Mouse (Mus musculus) ES-E14 (cell line): ENCODE measurements around the gene Adcy7. TPM values are rescaled to one million over a fixed set of nuclear protein-coding genes. Genes with fewer than 3 reads are reported as not detected.

ENCODE experiments used
- DNase-seq: peaks from one replicate; pipeline ENCODE4 v3.0.0-alpha.2; 2013; ENCODE audit warnings: low read depth, low spot score
- H3K27ac ChIP-seq: 2 replicates; pipeline ENCODE4 v1.5.1; 2012; ENCODE audit warnings: low read depth, mild to moderate bottlenecking, low read length, moderate library complexity, mixed read lengths; ENCODE audit not compliant: poor library complexity, insufficient read depth, severe bottlenecking
- H3K36me3 ChIP-seq: 2 replicates; pipeline ENCODE4 v1.6.1; 2012; ENCODE audit warnings: mild to moderate bottlenecking, low read length, moderate library complexity, mixed read lengths; ENCODE audit not compliant: control insufficient read depth, poor library complexity, insufficient read depth, severe bottlenecking
- H3K4me1 ChIP-seq, 2 experiments: fragments of 150-350 bp in 1 of 2; sonication (generic) in 1 of 2; 2 replicates each; pipeline ENCODE4 v1.6.1; 2012; ENCODE audit warnings: low read length in 2 of 2, mild to moderate bottlenecking in 1 of 2, mixed read lengths in 1 of 2; ENCODE audit not compliant: control insufficient read depth in 2 of 2, insufficient read depth in 2 of 2, poor library complexity in 1 of 2
- H3K4me3 ChIP-seq, 2 experiments: fragments of 150-350 bp in 1 of 2; sonication (generic) in 1 of 2; 2 replicates each; pipeline ENCODE4 v1.5.1; 2012; ENCODE audit warnings: low read length in 2 of 2, low read depth in 1 of 2, mild to moderate bottlenecking in 1 of 2, mixed read lengths in 1 of 2; ENCODE audit not compliant: insufficient read depth in 1 of 2, poor library complexity in 1 of 2, severe bottlenecking in 1 of 2
- H3K9ac ChIP-seq: 2 replicates; pipeline ENCODE4 v1.6.1; 2012; ENCODE audit warnings: low read depth, mild to moderate bottlenecking, low read length, mixed read lengths; ENCODE audit not compliant: poor library complexity, insufficient read depth, severe bottlenecking
- H3K9me3 ChIP-seq: fragments of 150-350 bp; sonication (generic); 2 replicates; pipeline ENCODE4 v1.6.1; 2012; ENCODE audit warnings: low read depth, mild to moderate bottlenecking, low read length; ENCODE audit not compliant: control insufficient read depth, insufficient read depth
- CHD2 ChIP-seq: IDR thresholded peaks from 2 replicates; pipeline ENCODE4 v1.6.1; 2014; ENCODE audit warnings: mild to moderate bottlenecking, low read depth, low read length, inconsistent platforms
- HCFC1 ChIP-seq: IDR thresholded peaks from 2 replicates; pipeline ENCODE4 v1.6.1; 2012; ENCODE audit warnings: low read length, inconsistent platforms, borderline replicate concordance; ENCODE audit not compliant: insufficient read depth
- MAFK ChIP-seq: IDR thresholded peaks from 2 replicates; pipeline ENCODE4 v1.6.1; 2014; ENCODE audit warnings: mild to moderate bottlenecking, low read depth, low read length, inconsistent platforms; ENCODE audit not compliant: insufficient read depth
- ZC3H11A ChIP-seq: IDR thresholded peaks from 2 replicates; pipeline ENCODE4 v1.6.1; 2012; ENCODE audit warnings: low read depth, mild to moderate bottlenecking, inconsistent platforms, low read length, borderline replicate concordance
- ZNF384 ChIP-seq: IDR thresholded peaks from 2 replicates; pipeline ENCODE4 v1.6.1; 2012; ENCODE audit warnings: low read depth, low read length, inconsistent platforms
- in situ Hi-C, 2 experiments: fragments of 600-800 bp; cut with MboI; formaldehyde crosslinking; loops; one replicate each; pipeline ENCODE4 v1.15.1; 2025; ENCODE audit warnings: low sequenced_read_pairs in 2 of 2, inconsistent platforms in 1 of 2; ENCODE audit not compliant: unreplicated experiment in 2 of 2
- total RNA-seq: library from RNA; depleted of rRNA; stranded (reverse); fragments of 300-350 nt; gene quantifications from 2 replicates; pipeline ENCODE4 v1.2.3, GENCODE M21; 2012

Gene Adcy7
- total RNA-seq, 1 experiment: 4.2 TPM

- H3K36me3 ChIP-seq: peaks cover 7% of the 10 kb centered on the region
- DNase-seq: no peak
- no peak overlapping the region for H3K27ac ChIP-seq
Measured at GRCm38 (mm10) chr8:88244298-88244697, 27.9 kb upstream of the Adcy7 start.

GRCm38 (mm10) chr8:88252791-88253190 is 19.4 kb upstream of the Adcy7 start:
- no peak overlapping the region for H3K9ac ChIP-seq
- DNase-seq: no peak
- H3K36me3 ChIP-seq: peaks cover 16% of the 10 kb centered on the region
- TF ChIP-seq ZNF384 (no peak), MAFK (no peak), CHD2 (no peak)
- no peaks in the 10 kb centered on the region for H3K4me1 ChIP-seq
- H3K27ac ChIP-seq: no peak overlapping the region
- no peaks in the 10 kb centered on the region for H3K9me3 ChIP-seq
- in situ Hi-C loops: no loop called here
- H3K4me3 ChIP-seq: no peak overlapping the region

More at GRCm38 (mm10) chr8:88244298-88244697, 27.9 kb upstream of the Adcy7 start:
- Histone ChIP-seq H3K4me1 (no peaks in the 10 kb centered on the region), H3K4me3 (no peak overlapping the region), H3K9ac (no peak overlapping the region), H3K9me3 (no peaks in the 10 kb centered on the region)
- in situ Hi-C loops: no loop called here
- no peak for TF ChIP-seq HCFC1
- no peak for TF ChIP-seq ZC3H11A
- no peak for TF ChIP-seq CHD2
- TF ChIP-seq MAFK: no peak
- no peak for TF ChIP-seq ZNF384

- peaks cover 12% of the 10 kb centered on the region for H3K36me3 ChIP-seq
Measured at GRCm38 (mm10) chr8:88254957-88255356, 17.2 kb upstream of the Adcy7 start.

GRCm38 (mm10) chr8:88258024-88258423 is 14.2 kb upstream of the Adcy7 start:
- no peak for DNase-seq
- in situ Hi-C loops: no loop called here
- no peak for TF ChIP-seq CHD2
- TF ChIP-seq ZNF384: no peak
- no peak for TF ChIP-seq MAFK
- no peak for TF ChIP-seq HCFC1
- TF ChIP-seq ZC3H11A: no peak
- H3K9ac ChIP-seq: no peak overlapping the region
- H3K4me1 ChIP-seq: no peaks in the 10 kb centered on the region
- H3K27ac ChIP-seq: no peak overlapping the region
- no peak overlapping the region for H3K4me3 ChIP-seq
- no peaks in the 10 kb centered on the region for H3K9me3 ChIP-seq
- peaks cover 12% of the 10 kb centered on the region for H3K36me3 ChIP-seq

More at GRCm38 (mm10) chr8:88254957-88255356, 17.2 kb upstream of the Adcy7 start:
- no peak for DNase-seq
- no peak overlapping the region for H3K4me3 ChIP-seq
- H3K9me3 ChIP-seq: no peaks in the 10 kb centered on the region
- in situ Hi-C loops: no loop called here
- no peaks in the 10 kb centered on the region for H3K4me1 ChIP-seq
- no peak overlapping the region for H3K27ac ChIP-seq
- TF ChIP-seq CHD2 (no peak), MAFK (no peak), ZC3H11A (no peak), ZNF384 (no peak), HCFC1 (no peak)
- H3K9ac ChIP-seq: no peak overlapping the region

- TF ChIP-seq HCFC1: no peak
- TF ChIP-seq MAFK: no peak
- TF ChIP-seq ZNF384: no peak
- TF ChIP-seq ZC3H11A: no peak
- no peak for TF ChIP-seq CHD2
- Histone ChIP-seq H3K36me3 (peaks cover 12% of the 10 kb centered on the region), H3K4me1 (peaks cover 4% of the 10 kb centered on the region in 2 experiments; a peak in 2 of 4 replicates), H3K9me3 (no peaks in the 10 kb centered on the region), H3K4me3 (no peak overlapping the region), H3K9ac (no peak overlapping the region), H3K27ac (no peak overlapping the region)
- in situ Hi-C loops: no loop called here
- no peak for DNase-seq
Measured at GRCm38 (mm10) chr8:88258544-88258943, 13.7 kb upstream of the Adcy7 start.
